Mouse (Mus musculus) liver, embryonic 13.5 days (tissue): ENCODE measurements around the gene Kir3dl1. TPM values are rescaled to one million over a fixed set of nuclear protein-coding genes. Genes with fewer than 3 reads are reported as not detected.
"Not testable (repeated sequence)": the region's sequence is repeated elsewhere in the genome, so short reads cannot be mapped to it uniquely, and the experiment has no call there.

Experiments used
- ATAC-seq: fragments of 200-750 bp; cut with Nextera tagmentation; 2 replicates; pipeline ENCODE4 v1.8.0; 2017; ENCODE audit warnings: low read depth, mild to moderate bottlenecking, moderate number of reproducible peaks, moderate library complexity
- DNase-seq: peaks from one replicate; pipeline ENCODE4 v3.0.0; 2022
- H3K27ac ChIP-seq: fragments of 300-500 bp; sonication (generic); 2 replicates; pipeline ENCODE4 v1.5.1; 2015; ENCODE audit warnings: moderate library complexity, mild to moderate bottlenecking, inconsistent platforms
- H3K27me3 ChIP-seq: fragments of 300-500 bp; sonication (generic); 2 replicates; pipeline ENCODE4 v1.6.1; 2015; ENCODE audit warnings: mild to moderate bottlenecking, inconsistent platforms
- H3K36me3 ChIP-seq: fragments of 300-500 bp; sonication (generic); 2 replicates; pipeline ENCODE4 v1.6.1; 2015; ENCODE audit warnings: mild to moderate bottlenecking, inconsistent platforms
- H3K4me1 ChIP-seq: fragments of 300-500 bp; sonication (generic); replicated peaks from 2 replicates; pipeline ENCODE4 v1.6.1; 2015; ENCODE audit warnings: inconsistent platforms
- H3K4me2 ChIP-seq: fragments of 300-500 bp; sonication (generic); 2 replicates; pipeline ENCODE4 v1.6.1; 2015; ENCODE audit warnings: inconsistent platforms, mild to moderate bottlenecking, moderate library complexity
- H3K4me3 ChIP-seq: fragments of 300-500 bp; sonication (generic); replicated peaks from 2 replicates; pipeline ENCODE4 v1.5.1; 2015; ENCODE audit warnings: mild to moderate bottlenecking, inconsistent platforms
- H3K9ac ChIP-seq: fragments of 300-500 bp; sonication (generic); 2 replicates; pipeline ENCODE4 v1.6.1; 2015; ENCODE audit warnings: mild to moderate bottlenecking, inconsistent platforms
- H3K9me3 ChIP-seq: fragments of 300-500 bp; sonication (generic); replicated peaks from 2 replicates; pipeline ENCODE4 v1.6.1; 2016; ENCODE audit warnings: inconsistent platforms
- whole genome bisulfite sequencing: fragments of 180-500 bp; shearing (Covaris S2); methylation state at CpG from one replicate; pipeline ENCODE4 v1.1.7; 2015; ENCODE audit not compliant: insufficient replicate concordance; 5-methylcytosine and 5-hydroxymethylcytosine counted together
- polyA plus RNA-seq: library from polyadenylated mRNA; unstranded; fragments of >200 nt; fragmentation: Nextera tagmentation; extraction: Ambion mirVana; gene quantifications from 2 replicates; pipeline ENCODE4 v1.2.1, GENCODE M21; 2015

Gene Kir3dl1
- polyA plus RNA-seq = not detected in 2 replicates

DNA sequence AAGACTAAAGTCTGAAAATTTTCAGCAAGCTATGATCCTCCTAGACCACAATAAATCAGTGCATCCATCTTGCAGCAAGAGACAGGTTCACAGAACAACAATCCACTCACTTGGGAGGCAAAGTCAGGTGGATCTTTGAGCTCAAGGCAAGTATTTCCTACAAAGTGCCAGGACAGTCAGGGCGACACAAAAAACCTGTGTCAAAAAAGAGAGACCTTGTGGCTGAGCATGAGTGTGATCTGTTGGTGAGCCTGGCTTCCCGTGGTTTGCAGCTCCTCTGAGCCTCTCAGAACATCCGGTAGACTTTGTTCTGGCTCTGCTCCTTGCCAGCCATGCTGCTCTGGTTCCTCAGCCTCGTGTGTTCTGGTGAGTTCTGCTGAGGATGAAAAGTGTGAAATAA is at the start of gene Kir3dl1:
Gene Kir3dl1 (plus strand): TSS at position 301 of the 400 bp plus-strand sequence.
- not testable (repeated sequence) for H3K4me3 ChIP-seq, H3K9ac ChIP-seq, H3K27me3 ChIP-seq, ATAC-seq, H3K9me3 ChIP-seq, H3K36me3 ChIP-seq, H3K4me2 ChIP-seq, DNase-seq, H3K4me1 ChIP-seq, H3K27ac ChIP-seq
- 44% methylated on average over 4 of the region's 4 CpGs for WGBS

DNA sequence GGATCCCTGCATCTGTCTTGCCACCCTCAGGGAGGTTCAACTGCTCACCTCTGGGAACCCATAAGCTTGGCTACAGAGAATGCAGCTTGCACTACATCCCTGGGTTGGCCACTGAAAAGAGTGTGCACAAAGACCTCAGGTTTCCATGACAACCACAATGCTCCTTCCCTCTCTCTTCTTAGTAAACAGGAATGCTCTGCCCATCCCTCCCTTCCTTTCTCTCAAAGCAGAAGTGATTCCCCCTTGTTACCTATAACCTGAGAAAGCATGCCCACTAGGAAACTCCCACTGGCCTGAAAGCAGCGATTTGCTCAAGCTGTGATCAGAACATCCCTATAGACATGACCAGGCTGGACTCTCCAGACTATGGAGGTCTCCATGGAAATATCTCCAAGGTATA is 26.2 kb downstream of the Kir3dl1 start, which contains the start of gene Kir3dl2:
Gene Kir3dl2 (minus strand): TSS at position 101 of the 400 bp plus-strand sequence.
- not testable (repeated sequence) for H3K9ac ChIP-seq, H3K4me2 ChIP-seq, H3K27me3 ChIP-seq, DNase-seq, H3K4me3 ChIP-seq, H3K4me1 ChIP-seq, ATAC-seq, H3K9me3 ChIP-seq, H3K36me3 ChIP-seq, H3K27ac ChIP-seq
- WGBS = 48% methylated on average over 1 of the region's 1 CpGs

DNA sequence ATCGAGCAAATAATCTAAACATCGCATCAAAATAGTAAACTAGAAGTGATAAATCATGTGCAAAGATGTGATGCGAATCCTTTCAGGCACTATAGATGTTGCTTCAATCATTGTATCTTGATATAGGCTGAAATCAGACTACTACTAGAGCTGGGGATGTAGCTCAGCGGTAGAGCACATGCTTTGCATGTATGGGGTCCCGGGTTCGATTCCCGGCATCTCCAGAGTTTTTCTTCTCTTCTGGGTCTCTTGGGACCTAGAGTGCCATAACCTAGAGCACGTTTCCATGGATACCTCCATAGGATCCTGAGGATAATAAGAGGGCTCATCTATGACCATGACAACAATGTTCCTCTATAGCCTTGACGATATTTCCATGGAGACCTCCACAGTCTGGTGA is 51.3 kb downstream of the Kir3dl1 start:
- not testable (repeated sequence) for H3K27me3 ChIP-seq, H3K36me3 ChIP-seq, H3K9me3 ChIP-seq, H3K4me2 ChIP-seq, H3K9ac ChIP-seq, H3K27ac ChIP-seq, H3K4me1 ChIP-seq, H3K4me3 ChIP-seq, DNase-seq, ATAC-seq
- 76% methylated on average over 9 of the region's 9 CpGs for WGBS

Other genes starting within 250 kb of the Kir3dl1 start
- 238 and 269 TPM in 2 replicates for gene Bex3, start 247.7 kb upstream of the Kir3dl1 start, polyA plus RNA-seq
- not detected in 2 replicates for gene Kir3dl2, start 26.1 kb downstream of the Kir3dl1 start, polyA plus RNA-seq
- gene Tceal3, start 72.8 kb downstream of the Kir3dl1 start, polyA plus RNA-seq = 0.53 and 0.74 TPM in 2 replicates
- 1.1 and 1.3 TPM in 2 replicates for gene Tceal1, start 190.0 kb downstream of the Kir3dl1 start, polyA plus RNA-seq
- 227 and 272 TPM in 2 replicates for gene Morf4l2, start 225.7 kb downstream of the Kir3dl1 start, polyA plus RNA-seq